8 mouse cellular contexts compared by ENCODE assay signal in genomic region chr7:34929614-34930262, GRCm38 (mm10). TPM values are rescaled to one million over a fixed set of nuclear protein-coding genes. Genes with fewer than 3 reads are reported as not detected.
A peak's percentile ranks its signal among the peaks of the same experiment; 100 is the strongest.
DNase-seq lines count a peak whose midpoint lies in the region; ATAC-seq and TF ChIP-seq lines count a peak whose summit lies in the region.

No protein-coding gene starts in this region.

- H3K4me3 ChIP-seq in embryonic facial prominence, embryonic 15.5 days (replicated peaks): no peak overlapping the region
- H3K4me3 ChIP-seq in hindbrain, embryonic 11.5 days (ENCODE audit: low read depth, low read length): no peak overlapping the region
- no peak overlapping the region for H3K4me3 ChIP-seq in myocyte

- H3K27me3 ChIP-seq in embryonic facial prominence, embryonic 15.5 days: no peaks in the 10 kb centered on the region
- no peaks in the 10 kb centered on the region for H3K27me3 ChIP-seq in hindbrain, embryonic 11.5 days (ENCODE audit: control insufficient read depth, insufficient read depth, low read length)
- H3K27me3 ChIP-seq in myocyte (ENCODE audit: control insufficient read depth, insufficient read depth, insufficient read length): no peaks in the 10 kb centered on the region

- H3K27ac ChIP-seq in embryonic facial prominence, embryonic 15.5 days (replicated peaks): no peak overlapping the region; the same call in 1 of the 2 replicates
- H3K27ac ChIP-seq in hindbrain, embryonic 11.5 days (ENCODE audit: low read depth, low read length): peak overlapping the region; percentile 32

- H3K36me3 ChIP-seq in embryonic facial prominence, embryonic 15.5 days: peaks cover 16% of the 10 kb centered on the region
- no peaks in the 10 kb centered on the region for H3K36me3 ChIP-seq in hindbrain, embryonic 11.5 days (ENCODE audit: control insufficient read depth, insufficient read depth, low read length)
- H3K36me3 ChIP-seq in myocyte (ENCODE audit: control insufficient read depth, insufficient read depth): peaks cover 5% of the 10 kb centered on the region

- TF ChIP-seq POLR2A in myocyte (IDR thresholded peaks at IDR 0.05; ENCODE audit: insufficient read length, low read depth): no peak

- H3K4me2 ChIP-seq in embryonic facial prominence, embryonic 15.5 days (replicated peaks): no peak overlapping the region
- no peak overlapping the region for H3K4me2 ChIP-seq in hindbrain, embryonic 11.5 days (replicated peaks; ENCODE audit: low read depth, low read length)
- H3K4me2 ChIP-seq in myocyte (ENCODE audit: low read depth): peak overlapping the region; percentile 46

- no peak overlapping the region for H3K9ac ChIP-seq in embryonic facial prominence, embryonic 15.5 days
- no peak overlapping the region for H3K9ac ChIP-seq in hindbrain, embryonic 11.5 days (ENCODE audit: low read depth, low read length)

- H3K79me2 ChIP-seq in myocyte (ENCODE audit: control insufficient read depth, insufficient read depth): no peaks in the 10 kb centered on the region

- DNase-seq in layer of hippocampus, adult 11-12 months (ENCODE audit: low spot score): peak; percentile 51
- DNase-seq in layer of hippocampus, postnatal 10 days (ENCODE audit: low spot score in 2 of 2): no peak
- DNase-seq in hindbrain, embryonic 11.5 days (ENCODE audit: low spot score): no peak
- no peak for DNase-seq in urinary bladder, adult 18-20 months (ENCODE audit: low spot score in 2 of 2)
- no peak for DNase-seq in kidney, adult 18-20 months
- no peak for DNase-seq in lung, postnatal 36 days

- WGBS in embryonic facial prominence, embryonic 15.5 days: 46% methylated on average over 8 of the region's 8 CpGs
- 69% methylated on average over 8 of the region's 8 CpGs for WGBS in hindbrain, embryonic 11.5 days

- H3ac ChIP-seq in myocyte (ENCODE audit: control insufficient read depth, insufficient read length): no peak overlapping the region

- no peaks in the 10 kb centered on the region for H3K9me3 ChIP-seq in embryonic facial prominence, embryonic 15.5 days (replicated peaks)
- H3K9me3 ChIP-seq in hindbrain, embryonic 11.5 days (ENCODE audit: control insufficient read depth, low read length): no peaks in the 10 kb centered on the region

- ATAC-seq in embryonic facial prominence, embryonic 15.5 days (ENCODE audit: insufficient number of reproducible peaks, low FRiP score, low TSS enrichment, low read depth): peak; percentile 49
- peak; percentile 63 for ATAC-seq in hindbrain, embryonic 11.5 days (ENCODE audit: low FRiP score)

- H3K4me1 ChIP-seq in embryonic facial prominence, embryonic 15.5 days: peaks cover 19% of the 10 kb centered on the region; the same call in 1 of the 2 replicates
- peaks cover 3% of the 10 kb centered on the region; the same call in 1 of the 2 replicates for H3K4me1 ChIP-seq in hindbrain, embryonic 11.5 days (replicated peaks; ENCODE audit: control insufficient read depth, insufficient read depth, low read length)

TF ChIP-seq in myocyte, 11 proteins besides CTCF, POLR2A, EP300 and RAD21:
- peak in 2 of 3 experiments; percentile 68 to 74 for TF ChIP-seq MYOG (IDR thresholded peaks at IDR 0.05; ENCODE audit: control insufficient read depth in 1 of 3, insufficient read depth in 1 of 3, insufficient read length in 2 of 3, low read depth in 2 of 3)
- no peak for TF ChIP-seq POLR2AphosphoS2 (IDR thresholded peaks at IDR 0.05; ENCODE audit: insufficient read length, low read depth)
- peak in 2 of 3 experiments; percentile 91 to 95 for TF ChIP-seq MYOD1 (IDR thresholded peaks at IDR 0.05; ENCODE audit: control insufficient read depth in 1 of 3, insufficient read length in 2 of 3, low read depth in 2 of 3)
- peak; percentile 38 for TF ChIP-seq TCF3 (IDR thresholded peaks at IDR 0.05; ENCODE audit: insufficient read length, low read depth)
TF ChIP-seq in myocyte: peak in this region for 3.

RNA-seq across cellular contexts. Expression of gene Pepd, which starts 17.6 kb away (rescaled TPM):
- total RNA-seq in layer of hippocampus, postnatal 10 days (2021): 10 to 100 TPM; 37.4 to 40.0 TPM
- polyA plus RNA-seq in embryonic facial prominence, embryonic 15.5 days (2015; fragmentation: Nextera tagmentation; extraction: Ambion mirVana): 74.3 and 76.9 TPM in 2 replicates
- polyA plus RNA-seq in hindbrain, embryonic 11.5 days (2014; fragmentation: Nextera tagmentation; extraction: Ambion mirVana): 57.8 and 66.0 TPM in 2 replicates
- polyA plus RNA-seq in myocyte (2012; fragmentation: generic; extraction: Trizol): 82.1 TPM
